Mouse (Mus musculus) midbrain, embryonic 14.5 days (tissue): ENCODE results near the gene Ctbp2. TPM values are rescaled to one million over a fixed set of nuclear protein-coding genes. Genes with fewer than 3 reads are reported as not detected.

Source experiments
- ATAC-seq: fragments of 200-750 bp; cut with Nextera tagmentation; 2 replicates; pipeline ENCODE4 v1.8.0; 2017; ENCODE audit warnings: moderate number of reproducible peaks, moderate library complexity; ENCODE audit not compliant: low FRiP score, low TSS enrichment
- DNase-seq: peaks from one replicate; pipeline ENCODE4 v3.0.0-alpha.2; 2015
- H3K27ac ChIP-seq: fragments of 300-500 bp; sonication (generic); replicated peaks from 2 replicates; pipeline ENCODE4 v1.5.1; 2014; ENCODE audit warnings: mild to moderate bottlenecking, low read depth, low read length, moderate library complexity
- H3K27me3 ChIP-seq: fragments of 300-500 bp; sonication (generic); 2 replicates; pipeline ENCODE4 v1.6.1; 2014; ENCODE audit warnings: low read length, control low read depth, mixed read lengths; ENCODE audit not compliant: control insufficient read depth, insufficient read depth
- H3K36me3 ChIP-seq: fragments of 300-500 bp; sonication (generic); 2 replicates; pipeline ENCODE4 v1.6.1; 2014; ENCODE audit warnings: low read length, control low read depth; ENCODE audit not compliant: control insufficient read depth, insufficient read depth
- H3K4me1 ChIP-seq: fragments of 300-500 bp; sonication (generic); 2 replicates; pipeline ENCODE4 v1.6.1; 2014; ENCODE audit warnings: mild to moderate bottlenecking, antibody characterized with exemption, low read length, control low read depth; ENCODE audit not compliant: control insufficient read depth, insufficient read depth
- H3K4me2 ChIP-seq: fragments of 300-500 bp; sonication (generic); 2 replicates; pipeline ENCODE4 v1.6.1; 2014; ENCODE audit warnings: mild to moderate bottlenecking, low read length, moderate library complexity
- H3K4me3 ChIP-seq: fragments of 300-500 bp; sonication (generic); replicated peaks from 2 replicates; pipeline ENCODE4 v1.5.1; 2014; ENCODE audit warnings: low read depth, low read length
- H3K9ac ChIP-seq: fragments of 300-500 bp; sonication (generic); replicated peaks from 2 replicates; pipeline ENCODE4 v1.6.1; 2014; ENCODE audit warnings: mild to moderate bottlenecking, low read length, moderate library complexity
- H3K9me3 ChIP-seq: fragments of 300-500 bp; sonication (generic); 2 replicates; pipeline ENCODE4 v1.6.1; 2016; ENCODE audit warnings: low read length, control low read depth, mixed read lengths; ENCODE audit not compliant: control insufficient read depth
- WGBS: fragments of 180-500 bp; shearing (Covaris S2); extraction: QIAGEN DNeasy Blood & Tissue Kit; methylation state at CpG from one replicate; pipeline ENCODE4 v1.1.7; 2014; 5-methylcytosine and 5-hydroxymethylcytosine counted together
- polyA plus RNA-seq: library from polyadenylated mRNA; unstranded; fragments of >200 nt; fragmentation: Nextera tagmentation; extraction: Ambion mirVana; gene quantifications from 2 replicates; pipeline ENCODE4 v1.2.1, GENCODE M21; 2014

Gene Ctbp2
- polyA plus RNA-seq, 1 experiment from 2014 or later: 75.2 TPM

DNA sequence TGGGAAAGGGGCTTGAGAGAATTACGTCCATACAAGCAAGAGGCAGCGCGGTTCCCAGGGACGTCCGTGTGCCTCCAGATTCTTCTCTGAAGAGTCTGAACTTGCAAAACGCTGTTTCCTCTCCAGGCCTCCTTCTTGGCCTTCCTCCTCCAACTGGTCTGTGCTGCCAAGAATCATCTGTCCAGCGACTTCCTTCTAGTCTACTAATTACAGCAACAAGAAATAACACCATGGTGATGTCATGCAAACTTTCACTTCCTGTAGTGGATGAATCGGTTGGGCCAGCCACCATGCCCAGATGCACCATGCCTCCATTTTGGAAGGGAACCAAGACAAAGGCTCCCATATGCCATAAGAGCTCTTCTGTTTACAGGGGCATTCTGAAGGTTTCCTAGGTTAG, 71.3 kb downstream of the Ctbp2 start:
- peaks cover 3% of the 10 kb centered on the region for H3K36me3 ChIP-seq
- H3K4me3 ChIP-seq: no peak overlapping the region
- no peak for ATAC-seq
- no peak overlapping the region for H3K4me2 ChIP-seq
- no peaks in the 10 kb centered on the region for H3K27me3 ChIP-seq
- no peak overlapping the region for H3K27ac ChIP-seq
- H3K4me1 ChIP-seq: peaks cover 5% of the 10 kb centered on the region; the same call in 1 of the 2 replicates
- no peak for DNase-seq
- H3K9ac ChIP-seq: no peak overlapping the region
- 93% methylated on average over 8 of the region's 8 CpGs for WGBS
- H3K9me3 ChIP-seq: no peaks in the 10 kb centered on the region

DNA sequence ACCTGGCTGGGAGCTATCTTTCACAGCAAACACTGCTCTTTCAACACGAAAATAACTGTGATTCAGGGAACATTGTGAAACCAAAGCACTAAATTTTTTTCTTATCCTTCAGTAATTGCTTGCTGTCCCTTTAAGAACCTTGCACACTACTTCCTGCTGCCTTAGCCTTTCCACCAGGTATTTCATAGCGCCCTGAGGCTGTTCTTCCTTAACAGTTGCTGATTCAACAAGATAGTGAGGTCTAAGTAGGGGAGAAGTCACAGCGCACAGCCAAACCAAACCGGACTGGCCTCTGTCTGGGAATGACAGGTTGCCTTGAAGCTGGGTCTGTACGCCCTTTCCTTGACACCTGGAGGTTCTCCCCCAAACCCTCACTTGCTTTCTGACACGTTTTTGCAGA, 73.5 kb downstream of the Ctbp2 start:
- Histone ChIP-seq H3K4me2 (no peak overlapping the region), H3K4me1 (peaks cover 5% of the 10 kb centered on the region; the same call in 1 of the 2 replicates), H3K4me3 (no peak overlapping the region), H3K9me3 (no peaks in the 10 kb centered on the region), H3K9ac (no peak overlapping the region), H3K27me3 (no peaks in the 10 kb centered on the region), H3K36me3 (peaks cover 3% of the 10 kb centered on the region; the same call in 1 of the 2 replicates), H3K27ac (no peak overlapping the region)
- ATAC-seq: no peak
- 85% methylated on average over 6 of the region's 6 CpGs for WGBS
- DNase-seq: no peak

DNA sequence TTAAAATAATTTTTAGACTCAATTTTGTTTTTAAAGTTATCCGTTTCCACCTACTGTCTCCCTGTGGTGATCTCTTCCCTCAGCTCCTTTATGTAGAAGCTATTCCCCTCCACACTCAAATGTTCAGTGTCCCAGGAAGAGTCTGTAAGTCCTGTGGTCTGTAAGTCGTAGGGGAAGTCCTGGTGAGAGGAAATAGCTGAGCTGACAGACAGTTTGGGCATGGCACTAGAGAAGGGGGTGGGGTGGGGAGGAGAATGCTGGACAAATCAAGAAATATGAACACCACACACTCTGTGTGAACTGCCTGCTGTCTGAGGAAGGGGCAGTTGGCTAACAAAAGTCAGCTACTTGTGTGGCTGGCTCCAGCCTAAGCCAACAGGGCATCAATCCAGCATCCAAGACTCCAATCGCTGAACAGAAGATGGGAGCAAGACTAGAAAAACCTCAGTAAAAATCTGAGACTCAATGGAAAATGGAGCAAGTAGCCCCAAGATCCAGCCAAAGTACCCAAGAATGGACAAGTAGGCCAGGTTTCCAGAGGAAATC, 76.0 kb downstream of the Ctbp2 start:
- Histone ChIP-seq H3K27me3 (no peaks in the 10 kb centered on the region), H3K4me2 (no peak overlapping the region), H3K36me3 (peaks cover 6% of the 10 kb centered on the region; the same call in 1 of the 2 replicates), H3K9me3 (no peaks in the 10 kb centered on the region), H3K27ac (no peak overlapping the region), H3K9ac (no peak overlapping the region), H3K4me1 (no peaks in the 10 kb centered on the region), H3K4me3 (no peak overlapping the region)
- DNase-seq (no peak), ATAC-seq (no peak)
- WGBS: 88% methylated on average over 3 of the region's 3 CpGs

DNA sequence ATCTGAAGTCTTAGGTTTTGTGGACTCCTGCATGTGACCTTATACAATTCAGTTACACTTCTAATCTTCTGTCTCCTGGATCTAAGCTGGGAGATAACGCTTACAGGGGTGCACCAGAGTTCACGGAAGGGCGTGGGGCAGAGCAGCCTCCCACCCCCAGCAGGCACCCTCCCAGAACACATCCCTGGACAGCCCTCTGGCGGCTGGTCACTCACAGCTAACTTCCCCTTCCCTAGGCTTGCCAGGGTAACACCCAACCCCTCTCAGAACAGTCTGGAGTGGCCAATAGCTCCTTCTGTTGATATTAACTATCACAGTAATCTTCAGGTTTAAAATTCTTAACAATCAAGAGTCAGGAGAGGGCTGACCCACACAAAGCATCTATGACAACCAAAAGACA, 76.9 kb downstream of the Ctbp2 start:
- H3K4me1 ChIP-seq: no peaks in the 10 kb centered on the region
- no peak for DNase-seq
- H3K9ac ChIP-seq: no peak overlapping the region
- no peak overlapping the region for H3K27ac ChIP-seq
- WGBS: 90% methylated on average over 4 of the region's 4 CpGs
- H3K36me3 ChIP-seq: peaks cover 6% of the 10 kb centered on the region; the same call in 1 of the 2 replicates
- H3K9me3 ChIP-seq: no peaks in the 10 kb centered on the region
- no peak overlapping the region for H3K4me3 ChIP-seq
- no peak overlapping the region for H3K4me2 ChIP-seq
- ATAC-seq: no peak
- no peaks in the 10 kb centered on the region for H3K27me3 ChIP-seq

DNA sequence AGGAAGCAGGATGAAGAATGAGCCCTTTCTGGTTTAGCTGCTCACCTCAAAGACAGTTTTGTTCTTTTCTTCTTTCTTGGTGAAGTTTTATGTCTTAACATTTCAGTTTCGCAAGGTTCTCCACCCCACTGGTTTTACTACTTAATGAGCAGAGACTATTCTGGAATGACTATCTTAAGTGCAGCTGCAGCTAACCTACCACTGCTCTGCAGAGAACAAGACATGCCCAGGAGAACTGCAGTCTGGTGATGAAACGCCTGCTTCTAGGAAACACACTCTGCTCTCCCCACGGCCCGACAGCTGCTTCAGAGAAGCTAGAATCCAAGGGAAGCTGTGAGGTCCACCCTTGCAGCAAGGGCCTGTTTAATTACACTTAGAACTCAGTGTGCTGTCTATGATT, 79.4 kb downstream of the Ctbp2 start:
- Histone ChIP-seq H3K9ac (no peak overlapping the region), H3K4me3 (no peak overlapping the region), H3K27me3 (no peaks in the 10 kb centered on the region), H3K4me2 (no peak overlapping the region), H3K36me3 (peaks cover 3% of the 10 kb centered on the region; the same call in 1 of the 2 replicates), H3K4me1 (no peaks in the 10 kb centered on the region), H3K27ac (no peak overlapping the region), H3K9me3 (no peaks in the 10 kb centered on the region)
- DNase-seq (no peak), ATAC-seq (no peak)
- WGBS: 89% methylated on average over 4 of the region's 4 CpGs

DNA sequence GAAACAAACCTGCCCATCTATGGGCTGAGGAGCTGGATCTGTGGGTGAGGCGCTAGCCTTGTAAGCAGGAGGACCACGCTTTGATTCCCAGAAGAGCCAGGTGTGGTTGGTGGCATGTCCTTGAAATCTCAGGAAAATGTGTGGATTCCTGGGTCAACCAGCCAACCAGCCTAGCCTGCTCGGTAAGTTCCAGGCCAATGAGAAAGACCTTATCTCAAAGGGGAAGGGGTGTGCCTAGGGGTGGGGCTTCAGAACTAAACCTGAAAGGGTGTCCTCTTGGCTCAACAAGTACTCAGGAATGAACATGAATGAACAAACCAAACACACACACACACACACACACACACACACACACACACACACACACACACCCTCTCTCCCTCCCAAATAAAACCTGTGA, 82.4 kb downstream of the Ctbp2 start:
- WGBS: 83% methylated on average over 3 of the region's 3 CpGs
- DNase-seq (no peak), ATAC-seq (no peak)
- 0 out of 2 replicates have a peak, but pooled peaks cover 2% of the 10 kb centered on the region for H3K4me1 ChIP-seq
- H3K9ac ChIP-seq: no peak overlapping the region
- no peak overlapping the region for H3K4me3 ChIP-seq
- H3K27me3 ChIP-seq: no peaks in the 10 kb centered on the region
- no peak overlapping the region for H3K27ac ChIP-seq
- H3K36me3 ChIP-seq: peaks cover 3% of the 10 kb centered on the region; the same call in 1 of the 2 replicates
- no peak overlapping the region for H3K4me2 ChIP-seq
- H3K9me3 ChIP-seq: no peaks in the 10 kb centered on the region

DNA sequence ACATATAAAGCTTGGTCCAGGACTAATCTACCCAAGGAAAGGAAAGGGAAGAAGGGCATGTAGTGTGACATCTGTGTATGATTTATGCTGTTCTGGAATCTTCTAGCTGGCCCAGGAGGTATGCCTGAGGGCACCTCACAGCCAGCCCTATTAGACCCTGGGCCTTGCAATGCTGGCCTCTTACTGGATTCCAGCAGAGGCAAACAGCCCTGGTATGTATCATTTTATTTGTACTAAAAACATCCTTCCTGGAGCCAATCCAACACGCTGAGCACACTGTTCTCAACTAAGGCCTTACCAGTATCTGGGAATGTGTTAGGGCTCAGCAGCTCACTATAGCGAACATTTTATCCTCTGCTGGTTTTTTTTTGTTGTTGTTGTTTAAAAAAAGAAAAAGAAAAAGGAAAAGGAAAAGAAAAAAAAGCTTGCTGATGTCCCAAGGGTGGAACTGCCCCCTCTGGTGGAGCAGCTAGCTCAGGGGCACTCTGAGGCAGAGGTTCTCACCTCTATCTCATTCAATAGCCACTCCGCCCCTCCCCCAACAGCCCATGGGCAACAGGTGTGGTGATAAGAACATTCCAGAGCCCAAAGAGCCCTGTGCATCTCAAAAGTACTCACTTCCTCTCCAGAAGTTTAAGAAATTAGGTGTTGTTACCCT, 83.3 kb downstream of the Ctbp2 start:
- 92% methylated on average over 3 of the region's 3 CpGs for WGBS
- H3K36me3 ChIP-seq: peaks cover 3% of the 10 kb centered on the region; the same call in 1 of the 2 replicates
- ATAC-seq (no peak), DNase-seq (no peak)
- no peaks in the 10 kb centered on the region for H3K9me3 ChIP-seq
- H3K4me2 ChIP-seq: no peak overlapping the region
- 0 out of 2 replicates have a peak, but pooled peaks cover 2% of the 10 kb centered on the region for H3K4me1 ChIP-seq
- no peak overlapping the region for H3K27ac ChIP-seq
- H3K27me3 ChIP-seq: no peaks in the 10 kb centered on the region
- no peak overlapping the region for H3K4me3 ChIP-seq
- H3K9ac ChIP-seq: no peak overlapping the region

DNA sequence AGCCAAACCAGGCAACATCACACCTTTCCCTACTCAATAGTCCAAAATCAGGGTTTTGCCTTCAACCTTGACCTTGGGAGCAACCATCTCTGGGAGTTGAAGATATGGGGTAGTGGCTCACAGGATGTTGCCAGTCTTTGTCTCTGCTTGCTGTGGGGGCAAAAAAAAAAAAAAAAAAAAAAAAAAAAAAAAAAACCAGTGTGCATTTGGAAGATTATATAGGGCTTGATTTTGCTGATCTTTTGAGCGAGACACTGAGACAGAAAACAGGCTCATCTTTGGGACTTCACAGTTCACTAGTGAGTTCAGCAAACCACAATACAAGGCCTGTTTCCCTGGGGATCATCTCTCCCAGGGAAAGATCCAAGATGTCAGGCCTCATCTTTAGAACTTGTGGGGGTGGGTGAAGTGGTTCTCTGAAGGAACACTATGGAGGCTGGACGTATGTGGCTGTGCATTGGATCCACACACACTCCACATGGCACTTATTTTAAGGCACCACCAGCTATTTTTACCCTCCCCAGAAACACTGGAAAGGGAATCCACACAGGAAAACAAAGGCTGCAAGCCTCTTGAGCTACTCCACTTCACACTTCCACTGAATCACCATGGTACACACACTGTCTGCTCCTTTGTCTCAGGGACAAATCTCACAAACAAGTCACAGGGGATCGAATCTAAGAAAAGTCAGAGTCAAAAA, 84.4 kb downstream of the Ctbp2 start:
- Histone ChIP-seq H3K4me2 (no peak overlapping the region), H3K9ac (no peak overlapping the region), H3K27ac (no peak overlapping the region), H3K4me1 (0 out of 2 replicates have a peak, but pooled peaks cover 2% of the 10 kb centered on the region), H3K9me3 (no peaks in the 10 kb centered on the region), H3K36me3 (peaks cover 3% of the 10 kb centered on the region; the same call in 1 of the 2 replicates), H3K4me3 (no peak overlapping the region), H3K27me3 (no peaks in the 10 kb centered on the region)
- DNase-seq (no peak), ATAC-seq (no peak)
- 84% methylated on average over 3 of the region's 3 CpGs for WGBS
